Mouse (Mus musculus): ENCODE results near the gene Kdr. TPM values are rescaled to one million over a fixed set of nuclear protein-coding genes. Genes with fewer than 3 reads are reported as not detected.

Kdr gene
- 18.6 and 20.1 TPM in 2 replicates for polyA plus RNA-seq (2012; rRNA removed)

GRCm38 (mm10) chr5:75978374-75979100 is at the start of gene Kdr:
Kdr (minus strand) TSS chr5:75978458.

Other genes with a start within 250 kb of the Kdr start
- 14.3 and 14.5 TPM in 2 replicates for gene Srd5a3, start 161.8 kb upstream of the Kdr start, polyA plus RNA-seq (2012; rRNA removed)
- 57.8 and 67.3 TPM in 2 replicates for gene Tmem165, start 205.4 kb upstream of the Kdr start, polyA plus RNA-seq (2012; rRNA removed)

Measured in central nervous system, embryonic 18 days (tissue).